Comparison of ENCODE assay signal across 10 mouse cellular contexts in genomic region chr12:56613438-56613830, GRCm38 (mm10). TPM values are rescaled to one million over a fixed set of nuclear protein-coding genes. Genes with fewer than 3 reads are reported as not detected.
DNase-seq lines count a peak whose midpoint lies in the region; ATAC-seq lines count a peak whose summit lies in the region.
"Had no signal": no experiment of that assay in that cellular context is flagged by ENCODE, and none has a peak within 500 bp of the region (broad histone marks: within the 10 kb centered on the region; RNA-seq: fewer than 3 reads in every experiment).

No protein-coding gene starts in this region.

- H3K4me1 ChIP-seq in hindbrain, embryonic 10.5 days (replicated peaks) = peaks cover 38% of the 10 kb centered on the region
- H3K4me1 ChIP-seq in hindbrain, embryonic 14.5 days (replicated peaks; ENCODE audit: control insufficient read depth, insufficient read depth, low read length) = peaks cover 8% of the 10 kb centered on the region; the same call in 1 of the 2 replicates
- H3K4me1 ChIP-seq in embryonic facial prominence, embryonic 12.5 days = peaks cover 14% of the 10 kb centered on the region; the same call in 1 of the 2 replicates
- peaks cover 17% of the 10 kb centered on the region for H3K4me1 ChIP-seq in hindbrain, embryonic 15.5 days (replicated peaks)
- peaks cover 18% of the 10 kb centered on the region for H3K4me1 ChIP-seq in midbrain, embryonic 12.5 days

- H3K27ac ChIP-seq in hindbrain, embryonic 10.5 days = no peak overlapping the region; the same call in 1 of the 2 replicates
- H3K27ac ChIP-seq in hindbrain, embryonic 14.5 days = no peak overlapping the region
- H3K27ac ChIP-seq in embryonic facial prominence, embryonic 12.5 days = no peak overlapping the region
- H3K27ac ChIP-seq in hindbrain, embryonic 15.5 days (replicated peaks) = no peak overlapping the region
- H3K27ac ChIP-seq in midbrain, embryonic 12.5 days (replicated peaks) = no peak overlapping the region

- H3K36me3 ChIP-seq in hindbrain, embryonic 10.5 days = no peaks in the 10 kb centered on the region
- no peaks in the 10 kb centered on the region for H3K36me3 ChIP-seq in hindbrain, embryonic 14.5 days (replicated peaks; ENCODE audit: control insufficient read depth, insufficient read depth)
- H3K36me3 ChIP-seq in embryonic facial prominence, embryonic 12.5 days = no peaks in the 10 kb centered on the region
- H3K36me3 ChIP-seq in hindbrain, embryonic 15.5 days = no peaks in the 10 kb centered on the region
- no peaks in the 10 kb centered on the region for H3K36me3 ChIP-seq in midbrain, embryonic 12.5 days

- peak overlapping the region; percentile 48 for H3K4me3 ChIP-seq in hindbrain, embryonic 10.5 days
- H3K4me3 ChIP-seq in hindbrain, embryonic 14.5 days (replicated peaks; ENCODE audit: low read length) = no peak overlapping the region
- 0 out of 2 replicates have a peak overlapping the region, but pooled peaks have one; percentile 16 for H3K4me3 ChIP-seq in embryonic facial prominence, embryonic 12.5 days
- peak overlapping the region; percentile 5; the same call in 1 of the 2 replicates for H3K4me3 ChIP-seq in hindbrain, embryonic 15.5 days
- 0 out of 2 replicates have a peak overlapping the region, but pooled peaks have one; percentile 27 for H3K4me3 ChIP-seq in midbrain, embryonic 12.5 days

- peaks cover 99% of the 10 kb centered on the region for H3K27me3 ChIP-seq in hindbrain, embryonic 10.5 days (ENCODE audit: insufficient read depth, poor library complexity, severe bottlenecking)
- H3K27me3 ChIP-seq in hindbrain, embryonic 14.5 days (ENCODE audit: control insufficient read depth, insufficient read depth, low read length) = peaks cover 95% of the 10 kb centered on the region
- peaks cover 92% of the 10 kb centered on the region for H3K27me3 ChIP-seq in embryonic facial prominence, embryonic 12.5 days
- peaks cover 84% of the 10 kb centered on the region for H3K27me3 ChIP-seq in hindbrain, embryonic 15.5 days
- H3K27me3 ChIP-seq in midbrain, embryonic 12.5 days = peaks cover 93% of the 10 kb centered on the region

- no peak overlapping the region for H3K9ac ChIP-seq in hindbrain, embryonic 14.5 days
- H3K9ac ChIP-seq in embryonic facial prominence, embryonic 12.5 days = no peak overlapping the region
- H3K9ac ChIP-seq in hindbrain, embryonic 15.5 days = no peak overlapping the region
- H3K9ac ChIP-seq in midbrain, embryonic 12.5 days (replicated peaks) = no peak overlapping the region

- no peak for ATAC-seq in hindbrain, embryonic 14.5 days (ENCODE audit: low FRiP score)
- ATAC-seq in embryonic facial prominence, embryonic 12.5 days (ENCODE audit: insufficient number of reproducible peaks, insufficient read depth, low FRiP score, low TSS enrichment) = no peak
- ATAC-seq in hindbrain, embryonic 15.5 days (ENCODE audit: low FRiP score, low read depth) = no peak
- ATAC-seq in midbrain, embryonic 12.5 days (ENCODE audit: low FRiP score, low read depth) = no peak

- no peak for DNase-seq in hindbrain, embryonic 10.5 days (ENCODE audit: low spot score)
- DNase-seq in hindbrain, embryonic 14.5 days (ENCODE audit: low spot score) = no peak
- DNase-seq in adrenal gland, postnatal 10 days = no peak
- DNase-seq in spleen, postnatal 4 days (ENCODE audit: low spot score in 2 of 2) = no peak
- DNase-seq: gastrocnemius, postnatal 25 days had no signal

- no peak overlapping the region for H3K4me2 ChIP-seq in hindbrain, embryonic 14.5 days (replicated peaks)
- peak overlapping the region; percentile 28 for H3K4me2 ChIP-seq in embryonic facial prominence, embryonic 12.5 days (replicated peaks)
- H3K4me2 ChIP-seq in hindbrain, embryonic 15.5 days = peak overlapping the region; percentile 54; the same call in 1 of the 2 replicates
- 0 out of 2 replicates have a peak overlapping the region, but pooled peaks have one; percentile 29 for H3K4me2 ChIP-seq in midbrain, embryonic 12.5 days (replicated peaks)

- WGBS in hindbrain, embryonic 10.5 days = 0% methylated on average over 6 of the region's 6 CpGs
- WGBS in hindbrain, embryonic 14.5 days = 2% methylated on average over 6 of the region's 6 CpGs
- WGBS in embryonic facial prominence, embryonic 12.5 days = 2% methylated on average over 6 of the region's 6 CpGs
- 3% methylated on average over 6 of the region's 6 CpGs for WGBS in hindbrain, embryonic 15.5 days
- 1% methylated on average over 6 of the region's 6 CpGs for WGBS in midbrain, embryonic 12.5 days

- H3K9me3 ChIP-seq in hindbrain, embryonic 10.5 days = no peaks in the 10 kb centered on the region
- H3K9me3 ChIP-seq in hindbrain, embryonic 14.5 days (ENCODE audit: control insufficient read depth, low read length) = no peaks in the 10 kb centered on the region
- H3K9me3 ChIP-seq in embryonic facial prominence, embryonic 12.5 days = no peaks in the 10 kb centered on the region
- H3K9me3 ChIP-seq in hindbrain, embryonic 15.5 days = no peaks in the 10 kb centered on the region
- H3K9me3 ChIP-seq in midbrain, embryonic 12.5 days = no peaks in the 10 kb centered on the region

RNA-seq across cellular contexts. Expression of gene Nkx2-9, which starts 0.3 kb away (rescaled TPM):
- 1.8 and 7.1 TPM in 2 replicates for polyA plus RNA-seq in hindbrain, embryonic 10.5 days (2016; fragmentation: Nextera tagmentation; extraction: Ambion mirVana)
- polyA plus RNA-seq in hindbrain, embryonic 14.5 days (2014; fragmentation: Nextera tagmentation; extraction: Ambion mirVana) = not detected in 2 replicates
- not detected in 2 replicates for polyA plus RNA-seq in embryonic facial prominence, embryonic 12.5 days (2016; fragmentation: Nextera tagmentation; extraction: Ambion mirVana)
- polyA plus RNA-seq in hindbrain, embryonic 15.5 days (2015; fragmentation: Nextera tagmentation; extraction: Ambion mirVana) = 0.12 TPM in 1 of 2 replicates, not detected in the other
- 1.4 and 1.8 TPM in 2 replicates for polyA plus RNA-seq in midbrain, embryonic 12.5 days (2016; fragmentation: Nextera tagmentation; extraction: Ambion mirVana)
- total RNA-seq in adrenal gland, postnatal 10 days (2021) = not detected
- total RNA-seq: gastrocnemius, postnatal 25 days; liver, adult 2 months had no signal
- polyA plus RNA-seq: large intestine, adult 2 months; liver, adult 2 months had no signal
